Mouse (Mus musculus): ENCODE data around the gene Slc26a11. TPM values are rescaled to one million over a fixed set of nuclear protein-coding genes. Genes with fewer than 3 reads are reported as not detected.

The Slc26a11 gene
- polyA plus RNA-seq, 1 experiment = 5.5 TPM

- Histone ChIP-seq H3K27me3 (ENCODE audit: control insufficient read depth, insufficient read depth, low read length) (no peaks in the 10 kb centered on the region), H3K4me1 (ENCODE audit: control insufficient read depth, insufficient read depth, low read length) (peaks cover 2% of the 10 kb centered on the region; the same call in 1 of the 2 replicates), H3K4me3 (ENCODE audit: control insufficient read depth, low read depth, low read length) (peak overlapping the region; percentile 14), H3K27ac (ENCODE audit: control insufficient read depth, insufficient read depth, low read depth, low read length) (no peak overlapping the region; the same call in 1 of the 2 replicates), H3K36me3 (ENCODE audit: control insufficient read depth, insufficient read depth, low read length) (no peaks in the 10 kb centered on the region)
- TF ChIP-seq POLR2A (IDR thresholded peaks at IDR 0.05; ENCODE audit: control insufficient read depth, low read depth, low read length) (no peak), CTCF (IDR thresholded peaks at IDR 0.05; ENCODE audit: control insufficient read depth, insufficient read depth, insufficient replicate concordance, low read depth, low read length) (no peak)
These were observed 38.6 kb upstream of the Slc26a11 start for GRCm38 (mm10) chr11:119316720-119317119.

- Histone ChIP-seq H3K4me1 (ENCODE audit: control insufficient read depth, insufficient read depth, low read length) (no peaks in the 10 kb centered on the region), H3K36me3 (ENCODE audit: control insufficient read depth, insufficient read depth, low read length) (no peaks in the 10 kb centered on the region), H3K27ac (ENCODE audit: control insufficient read depth, insufficient read depth, low read depth, low read length) (no peak overlapping the region), H3K27me3 (ENCODE audit: control insufficient read depth, insufficient read depth, low read length) (no peaks in the 10 kb centered on the region), H3K4me3 (ENCODE audit: control insufficient read depth, low read depth, low read length) (no peak overlapping the region)
- no peak for TF ChIP-seq CTCF (IDR thresholded peaks at IDR 0.05; ENCODE audit: control insufficient read depth, insufficient read depth, insufficient replicate concordance, low read depth, low read length)
- no peak for TF ChIP-seq POLR2A (IDR thresholded peaks at IDR 0.05; ENCODE audit: control insufficient read depth, low read depth, low read length)
These were observed 32.8 kb upstream of the Slc26a11 start for GRCm38 (mm10) chr11:119322521-119322920.

- no peak overlapping the region for H3K27ac ChIP-seq (ENCODE audit: control insufficient read depth, insufficient read depth, low read depth, low read length)
- H3K27me3 ChIP-seq (ENCODE audit: control insufficient read depth, insufficient read depth, low read length) = no peaks in the 10 kb centered on the region
- H3K4me1 ChIP-seq (ENCODE audit: control insufficient read depth, insufficient read depth, low read length) = no peaks in the 10 kb centered on the region
- peak; percentile 77; the same call in 1 of the 2 replicates for TF ChIP-seq CTCF (IDR thresholded peaks at IDR 0.05; ENCODE audit: control insufficient read depth, insufficient read depth, insufficient replicate concordance, low read depth, low read length)
- TF ChIP-seq POLR2A (IDR thresholded peaks at IDR 0.05; ENCODE audit: control insufficient read depth, low read depth, low read length) = no peak
- H3K36me3 ChIP-seq (ENCODE audit: control insufficient read depth, insufficient read depth, low read length) = no peaks in the 10 kb centered on the region
- no peak overlapping the region for H3K4me3 ChIP-seq (ENCODE audit: control insufficient read depth, low read depth, low read length)
These were observed 30.3 kb upstream of the Slc26a11 start for GRCm38 (mm10) chr11:119325068-119325467.

GRCm38 (mm10) chr11:119330592-119330991 lies 24.8 kb upstream of the Slc26a11 start:
- Histone ChIP-seq H3K4me3 (ENCODE audit: control insufficient read depth, low read depth, low read length) (no peak overlapping the region), H3K27me3 (ENCODE audit: control insufficient read depth, insufficient read depth, low read length) (no peaks in the 10 kb centered on the region), H3K4me1 (ENCODE audit: control insufficient read depth, insufficient read depth, low read length) (no peaks in the 10 kb centered on the region), H3K36me3 (ENCODE audit: control insufficient read depth, insufficient read depth, low read length) (no peaks in the 10 kb centered on the region), H3K27ac (ENCODE audit: control insufficient read depth, insufficient read depth, low read depth, low read length) (no peak overlapping the region)
- TF ChIP-seq CTCF (IDR thresholded peaks at IDR 0.05; ENCODE audit: control insufficient read depth, insufficient read depth, insufficient replicate concordance, low read depth, low read length) = no peak
- TF ChIP-seq POLR2A (IDR thresholded peaks at IDR 0.05; ENCODE audit: control insufficient read depth, low read depth, low read length) = no peak

GRCm38 (mm10) chr11:119331970-119332369 lies 23.4 kb upstream of the Slc26a11 start:
- H3K36me3 ChIP-seq (ENCODE audit: control insufficient read depth, insufficient read depth, low read length) = no peaks in the 10 kb centered on the region
- no peaks in the 10 kb centered on the region for H3K27me3 ChIP-seq (ENCODE audit: control insufficient read depth, insufficient read depth, low read length)
- TF ChIP-seq CTCF (IDR thresholded peaks at IDR 0.05; ENCODE audit: control insufficient read depth, insufficient read depth, insufficient replicate concordance, low read depth, low read length) (no peak; the same call in 1 of the 2 replicates), POLR2A (IDR thresholded peaks at IDR 0.05; ENCODE audit: control insufficient read depth, low read depth, low read length) (no peak)
- no peak overlapping the region for H3K4me3 ChIP-seq (ENCODE audit: control insufficient read depth, low read depth, low read length)
- no peaks in the 10 kb centered on the region for H3K4me1 ChIP-seq (ENCODE audit: control insufficient read depth, insufficient read depth, low read length)
- H3K27ac ChIP-seq (ENCODE audit: control insufficient read depth, insufficient read depth, low read depth, low read length) = no peak overlapping the region

GRCm38 (mm10) chr11:119338271-119339059 lies 16.9 kb upstream of the Slc26a11 start:
- Histone ChIP-seq H3K27me3 (ENCODE audit: control insufficient read depth, insufficient read depth, low read length) (no peaks in the 10 kb centered on the region), H3K4me1 (ENCODE audit: control insufficient read depth, insufficient read depth, low read length) (peaks cover 5% of the 10 kb centered on the region), H3K4me3 (ENCODE audit: control insufficient read depth, low read depth, low read length) (no peak overlapping the region), H3K36me3 (ENCODE audit: control insufficient read depth, insufficient read depth, low read length) (no peaks in the 10 kb centered on the region), H3K27ac (ENCODE audit: control insufficient read depth, insufficient read depth, low read depth, low read length) (no peak overlapping the region)
- TF ChIP-seq CTCF (IDR thresholded peaks at IDR 0.05; ENCODE audit: control insufficient read depth, insufficient read depth, insufficient replicate concordance, low read depth, low read length) = no peak
- TF ChIP-seq POLR2A (IDR thresholded peaks at IDR 0.05; ENCODE audit: control insufficient read depth, low read depth, low read length) = no peak

- no peak overlapping the region for H3K4me3 ChIP-seq (ENCODE audit: control insufficient read depth, low read depth, low read length)
- H3K36me3 ChIP-seq (ENCODE audit: control insufficient read depth, insufficient read depth, low read length) = no peaks in the 10 kb centered on the region
- no peaks in the 10 kb centered on the region for H3K27me3 ChIP-seq (ENCODE audit: control insufficient read depth, insufficient read depth, low read length)
- peaks cover 5% of the 10 kb centered on the region for H3K4me1 ChIP-seq (ENCODE audit: control insufficient read depth, insufficient read depth, low read length)
- H3K27ac ChIP-seq (ENCODE audit: control insufficient read depth, insufficient read depth, low read depth, low read length) = no peak overlapping the region
- TF ChIP-seq CTCF (IDR thresholded peaks at IDR 0.05; ENCODE audit: control insufficient read depth, insufficient read depth, insufficient replicate concordance, low read depth, low read length) = no peak
- no peak for TF ChIP-seq POLR2A (IDR thresholded peaks at IDR 0.05; ENCODE audit: control insufficient read depth, low read depth, low read length)
These were observed 16.2 kb upstream of the Slc26a11 start for GRCm38 (mm10) chr11:119339179-119339578.
